Mouse (Mus musculus): Measurements from ENCODE around the gene Gnao1. TPM values are rescaled to one million over a fixed set of nuclear protein-coding genes. Genes with fewer than 3 reads are reported as not detected.

Gnao1 gene
- polyA plus RNA-seq, 1 experiment from 2014 or later, result 0.62 TPM

GRCm38 (mm10) chr8:93845186-93845585 is 35.4 kb downstream of the Gnao1 start:
- ATAC-seq (ENCODE audit: low read depth) (no peak), DNase-seq (no peak)
- Histone ChIP-seq H3K36me3 (no peaks in the 10 kb centered on the region), H3K27ac (no peak overlapping the region), H3K9me3 (replicated peaks) (no peaks in the 10 kb centered on the region), H3K9ac (no peak overlapping the region), H3K4me3 (replicated peaks) (no peak overlapping the region), H3K27me3 (no peaks in the 10 kb centered on the region), H3K4me2 (no peak overlapping the region), H3K4me1 (replicated peaks) (0 out of 2 replicates have a peak, but pooled peaks cover 4% of the 10 kb centered on the region)
- 62% methylated on average over 1 of the region's 1 CpGs for WGBS (ENCODE audit: insufficient replicate concordance)

- Histone ChIP-seq H3K27me3 (no peaks in the 10 kb centered on the region), H3K4me2 (no peak overlapping the region), H3K4me3 (replicated peaks) (no peak overlapping the region), H3K36me3 (no peaks in the 10 kb centered on the region), H3K4me1 (replicated peaks) (0 out of 2 replicates have a peak, but pooled peaks cover 2% of the 10 kb centered on the region), H3K27ac (no peak overlapping the region), H3K9ac (no peak overlapping the region), H3K9me3 (replicated peaks) (no peaks in the 10 kb centered on the region)
- DNase-seq (no peak), ATAC-seq (ENCODE audit: low read depth) (no peak)
- 53% methylated on average over 11 of the region's 11 CpGs for WGBS (ENCODE audit: insufficient replicate concordance)
Measured at GRCm38 (mm10) chr8:93852087-93852645, 42.4 kb downstream of the Gnao1 start.

GRCm38 (mm10) chr8:93852851-93853461 is 43.2 kb downstream of the Gnao1 start:
- Histone ChIP-seq H3K27ac (no peak overlapping the region), H3K36me3 (no peaks in the 10 kb centered on the region), H3K4me2 (no peak overlapping the region), H3K4me1 (replicated peaks) (0 out of 2 replicates have a peak, but pooled peaks cover under 1% of the 10 kb centered on the region), H3K9me3 (replicated peaks) (no peaks in the 10 kb centered on the region), H3K27me3 (no peaks in the 10 kb centered on the region), H3K4me3 (replicated peaks) (no peak overlapping the region), H3K9ac (no peak overlapping the region)
- WGBS (ENCODE audit: insufficient replicate concordance), result 69% methylated on average over 9 of the region's 9 CpGs
- DNase-seq (no peak), ATAC-seq (ENCODE audit: low read depth) (no peak)

GRCm38 (mm10) chr8:93854676-93855075 is 44.9 kb downstream of the Gnao1 start:
- no peaks in the 10 kb centered on the region for H3K27me3 ChIP-seq
- DNase-seq (no peak), ATAC-seq (ENCODE audit: low read depth) (no peak)
- H3K27ac ChIP-seq, result no peak overlapping the region
- no peaks in the 10 kb centered on the region for H3K4me1 ChIP-seq (replicated peaks)
- no peaks in the 10 kb centered on the region for H3K36me3 ChIP-seq
- no peak overlapping the region for H3K9ac ChIP-seq
- WGBS (ENCODE audit: insufficient replicate concordance), result 48% methylated on average over 5 of the region's 5 CpGs
- no peak overlapping the region for H3K4me2 ChIP-seq
- no peaks in the 10 kb centered on the region for H3K9me3 ChIP-seq (replicated peaks)
- no peak overlapping the region for H3K4me3 ChIP-seq (replicated peaks)

- Histone ChIP-seq H3K4me1 (replicated peaks) (no peaks in the 10 kb centered on the region), H3K36me3 (no peaks in the 10 kb centered on the region), H3K4me3 (replicated peaks) (no peak overlapping the region), H3K27ac (no peak overlapping the region), H3K27me3 (no peaks in the 10 kb centered on the region), H3K4me2 (no peak overlapping the region), H3K9me3 (replicated peaks) (no peaks in the 10 kb centered on the region), H3K9ac (no peak overlapping the region)
- 48% methylated on average over 4 of the region's 4 CpGs for WGBS (ENCODE audit: insufficient replicate concordance)
- no peak for ATAC-seq (ENCODE audit: low read depth)
- DNase-seq, result no peak
Measured at GRCm38 (mm10) chr8:93855272-93855671, 45.5 kb downstream of the Gnao1 start.

GRCm38 (mm10) chr8:93857144-93857543 is 47.4 kb downstream of the Gnao1 start:
- no peak for DNase-seq

GRCm38 (mm10) chr8:93858286-93858685 is 48.5 kb downstream of the Gnao1 start:
- Histone ChIP-seq H3K27ac (no peak overlapping the region), H3K4me1 (replicated peaks) (no peaks in the 10 kb centered on the region), H3K36me3 (no peaks in the 10 kb centered on the region), H3K4me3 (replicated peaks) (no peak overlapping the region), H3K9me3 (replicated peaks) (no peaks in the 10 kb centered on the region), H3K4me2 (no peak overlapping the region), H3K27me3 (no peaks in the 10 kb centered on the region), H3K9ac (no peak overlapping the region)
- WGBS (ENCODE audit: insufficient replicate concordance), result 70% methylated on average over 1 of the region's 1 CpGs
- ATAC-seq (ENCODE audit: low read depth), result no peak
- no peak for DNase-seq

More at GRCm38 (mm10) chr8:93857144-93857543, 47.4 kb downstream of the Gnao1 start:
- Histone ChIP-seq H3K4me3 (replicated peaks) (no peak overlapping the region), H3K27me3 (no peaks in the 10 kb centered on the region), H3K36me3 (no peaks in the 10 kb centered on the region), H3K4me2 (no peak overlapping the region), H3K27ac (no peak overlapping the region), H3K9ac (no peak overlapping the region), H3K9me3 (replicated peaks) (no peaks in the 10 kb centered on the region), H3K4me1 (replicated peaks) (no peaks in the 10 kb centered on the region)
- 63% methylated on average over 4 of the region's 4 CpGs for WGBS (ENCODE audit: insufficient replicate concordance)
- no peak for ATAC-seq (ENCODE audit: low read depth)

GRCm38 (mm10) chr8:93860020-93860419 is 50.3 kb downstream of the Gnao1 start:
- Histone ChIP-seq H3K4me2 (no peak overlapping the region), H3K4me1 (replicated peaks) (no peaks in the 10 kb centered on the region), H3K27ac (no peak overlapping the region), H3K4me3 (replicated peaks) (no peak overlapping the region), H3K9me3 (replicated peaks) (no peaks in the 10 kb centered on the region), H3K36me3 (no peaks in the 10 kb centered on the region), H3K9ac (no peak overlapping the region), H3K27me3 (no peaks in the 10 kb centered on the region)
- ATAC-seq (ENCODE audit: low read depth) (no peak), DNase-seq (no peak)
- WGBS (ENCODE audit: insufficient replicate concordance), result 44% methylated on average over 4 of the region's 4 CpGs

- Histone ChIP-seq H3K9me3 (replicated peaks) (no peaks in the 10 kb centered on the region), H3K4me3 (replicated peaks) (no peak overlapping the region), H3K4me2 (no peak overlapping the region), H3K36me3 (no peaks in the 10 kb centered on the region), H3K27me3 (no peaks in the 10 kb centered on the region), H3K27ac (no peak overlapping the region), H3K9ac (no peak overlapping the region), H3K4me1 (replicated peaks) (no peaks in the 10 kb centered on the region)
- ATAC-seq (ENCODE audit: low read depth), result no peak
- no peak for DNase-seq
- WGBS (ENCODE audit: insufficient replicate concordance), result 19% methylated on average over 7 of the region's 7 CpGs
Measured at GRCm38 (mm10) chr8:93864064-93864463, 54.3 kb downstream of the Gnao1 start.

GRCm38 (mm10) chr8:93866271-93866670 is 56.5 kb downstream of the Gnao1 start:
- ATAC-seq (ENCODE audit: low read depth) (no peak), DNase-seq (no peak)
- Histone ChIP-seq H3K4me2 (no peak overlapping the region), H3K4me3 (replicated peaks) (no peak overlapping the region), H3K27me3 (no peaks in the 10 kb centered on the region), H3K36me3 (no peaks in the 10 kb centered on the region), H3K9ac (no peak overlapping the region), H3K27ac (no peak overlapping the region), H3K4me1 (replicated peaks) (no peaks in the 10 kb centered on the region), H3K9me3 (replicated peaks) (no peaks in the 10 kb centered on the region)
- 63% methylated on average over 7 of the region's 7 CpGs for WGBS (ENCODE audit: insufficient replicate concordance)

GRCm38 (mm10) chr8:93868486-93869221 is 58.9 kb downstream of the Gnao1 start:
- DNase-seq, result no peak
- Histone ChIP-seq H3K4me1 (replicated peaks) (no peaks in the 10 kb centered on the region), H3K36me3 (no peaks in the 10 kb centered on the region), H3K27ac (no peak overlapping the region), H3K27me3 (no peaks in the 10 kb centered on the region), H3K9ac (no peak overlapping the region), H3K9me3 (replicated peaks) (no peaks in the 10 kb centered on the region), H3K4me2 (no peak overlapping the region), H3K4me3 (replicated peaks) (no peak overlapping the region)
- ATAC-seq (ENCODE audit: low read depth), result no peak
- WGBS (ENCODE audit: insufficient replicate concordance), result 47% methylated on average over 5 of the region's 5 CpGs
